Mouse (Mus musculus): ENCODE results near the gene Soga1. TPM values are rescaled to one million over a fixed set of nuclear protein-coding genes. Genes with fewer than 3 reads are reported as not detected.

Gene Soga1
- polyA plus RNA-seq, 2 experiments from 2014 or later: 0.05 TPM; not detected in 1

DNA sequence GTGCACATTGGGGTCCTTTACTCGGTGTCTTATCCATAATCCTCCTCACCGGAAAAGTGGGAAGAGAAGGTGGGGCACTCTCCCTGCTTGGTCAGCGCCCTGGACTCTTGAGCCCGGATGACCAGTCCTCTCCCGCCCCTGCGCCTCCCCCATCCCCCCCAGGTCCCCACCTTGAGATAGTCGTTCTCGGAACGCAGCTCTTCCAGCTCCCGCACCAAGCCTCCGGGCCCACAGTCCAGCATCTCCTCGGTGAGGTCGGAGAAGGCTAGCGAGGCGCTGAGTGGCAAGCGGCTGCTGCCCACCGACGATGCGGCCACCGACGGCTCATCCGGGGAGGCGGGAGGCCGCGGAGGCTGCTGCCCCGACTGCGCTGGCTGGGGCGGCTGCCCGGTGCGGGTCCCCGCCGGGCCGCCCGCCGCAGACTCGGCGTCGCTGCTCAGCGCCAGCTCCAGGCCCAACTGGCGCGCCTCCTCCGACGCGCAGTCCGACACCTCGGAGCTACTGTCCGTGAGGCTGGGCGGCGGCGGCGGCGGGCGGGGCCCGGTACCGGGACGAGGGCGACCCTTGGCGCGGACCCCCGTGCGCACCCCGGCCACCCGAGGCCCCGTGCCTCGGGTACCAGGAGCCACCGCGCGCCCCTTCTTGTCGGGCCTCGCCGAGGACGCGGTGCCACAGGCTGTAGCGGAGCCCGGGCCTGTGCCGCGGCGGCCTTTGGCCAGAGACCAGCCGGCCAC lies 828 bp downstream of the Soga1 start:
- no peak for ATAC-seq

DNA sequence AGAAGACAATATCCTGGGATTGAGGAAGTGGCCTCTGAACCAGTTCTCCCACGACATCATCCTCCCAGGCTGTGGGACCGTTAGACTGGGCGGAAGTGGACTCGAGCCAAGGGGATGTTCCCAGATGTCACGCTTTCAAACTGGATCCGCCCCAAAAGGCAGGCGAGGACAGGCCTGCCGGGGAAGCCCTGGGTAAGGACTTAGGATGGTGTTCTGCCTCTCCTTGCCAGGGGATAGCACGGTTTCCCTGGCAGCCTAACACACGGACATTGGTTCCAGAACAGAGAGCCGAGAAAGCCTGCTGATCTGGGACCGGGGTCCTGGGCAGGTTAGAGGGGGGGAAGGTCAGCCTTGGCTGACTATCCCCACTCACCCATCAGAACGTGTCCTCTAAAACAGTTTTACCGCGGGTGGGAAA lies 1.4 kb downstream of the Soga1 start:
- no peak for ATAC-seq

DNA sequence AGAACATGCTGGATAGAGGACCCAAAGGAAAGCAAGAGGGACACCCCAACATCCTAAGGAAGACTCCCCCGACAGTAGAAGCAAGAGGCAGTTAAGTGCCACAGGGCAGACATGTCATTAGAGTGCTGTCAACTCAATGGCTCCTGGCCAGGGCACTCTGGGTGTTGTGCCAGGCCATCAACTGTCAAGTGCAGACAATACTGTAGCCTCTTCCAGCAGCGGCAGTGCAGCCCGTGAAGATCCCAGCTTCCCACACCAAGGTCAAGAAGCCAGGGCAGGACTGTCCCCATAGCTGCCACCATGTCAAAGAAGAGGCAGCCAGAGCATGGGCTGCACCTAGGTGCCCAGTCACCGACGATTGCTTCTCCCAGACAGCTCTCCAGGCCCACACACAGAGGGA lies 1.9 kb downstream of the Soga1 start:
- ATAC-seq: no peak

DNA sequence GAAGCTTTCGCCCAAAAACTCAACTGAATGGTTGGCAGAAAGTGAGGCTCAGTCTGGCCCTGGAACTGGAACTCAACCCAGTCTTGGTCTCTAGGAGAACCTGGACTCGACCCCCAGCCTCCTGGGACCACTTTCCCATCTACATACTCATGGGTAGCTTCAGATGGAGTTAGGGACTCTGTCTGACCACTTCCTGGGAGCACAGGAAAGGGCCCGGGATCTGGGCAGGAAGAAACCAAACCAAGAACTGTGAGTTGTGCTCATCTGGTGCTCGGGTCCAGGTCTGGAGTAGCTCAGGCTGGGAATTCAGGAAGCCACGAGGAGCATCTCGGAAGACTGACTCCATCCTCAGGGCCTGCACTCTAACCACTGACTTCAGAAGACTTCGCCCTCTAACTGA lies 2.5 kb downstream of the Soga1 start:
- no peak for ATAC-seq

DNA sequence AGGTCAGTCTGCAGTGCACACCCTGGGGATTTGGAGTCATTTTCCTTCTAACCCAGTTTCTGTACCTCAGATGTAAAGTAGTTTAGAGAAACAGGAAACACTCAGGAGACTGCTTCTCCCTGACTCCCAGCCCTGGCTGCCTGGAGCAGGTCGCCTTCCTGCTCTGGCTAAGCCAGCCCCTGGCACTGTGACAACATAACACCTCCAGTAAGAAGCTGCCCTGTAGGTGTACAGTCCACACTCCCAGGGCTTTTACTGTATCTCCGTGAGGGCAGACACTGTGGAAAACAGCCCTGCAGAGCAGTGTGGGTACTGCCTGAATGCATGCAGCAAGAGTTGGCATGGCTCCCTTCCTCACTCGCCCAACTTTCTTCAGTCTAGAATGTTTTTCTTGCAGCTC lies 3.4 kb downstream of the Soga1 start:
- no peak for ATAC-seq

DNA sequence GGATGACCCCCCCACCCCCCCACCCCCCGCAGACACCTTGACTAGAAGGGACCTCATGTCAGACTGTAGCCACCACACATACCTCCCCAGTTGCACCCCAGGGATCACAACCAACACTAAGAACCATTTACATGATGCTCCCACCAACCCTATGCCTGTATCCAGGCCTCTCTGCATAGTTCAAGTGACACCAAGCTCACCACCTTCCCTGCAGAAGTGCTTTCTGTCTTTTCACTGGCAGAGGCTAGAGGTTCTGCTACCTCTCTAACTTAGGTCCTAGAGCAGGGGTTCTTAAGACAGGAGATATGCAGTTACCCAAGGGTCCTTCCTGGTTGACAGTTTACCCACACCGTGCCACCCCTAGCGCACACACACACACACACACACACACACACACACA lies 3.8 kb downstream of the Soga1 start:
- no peak for ATAC-seq

DNA sequence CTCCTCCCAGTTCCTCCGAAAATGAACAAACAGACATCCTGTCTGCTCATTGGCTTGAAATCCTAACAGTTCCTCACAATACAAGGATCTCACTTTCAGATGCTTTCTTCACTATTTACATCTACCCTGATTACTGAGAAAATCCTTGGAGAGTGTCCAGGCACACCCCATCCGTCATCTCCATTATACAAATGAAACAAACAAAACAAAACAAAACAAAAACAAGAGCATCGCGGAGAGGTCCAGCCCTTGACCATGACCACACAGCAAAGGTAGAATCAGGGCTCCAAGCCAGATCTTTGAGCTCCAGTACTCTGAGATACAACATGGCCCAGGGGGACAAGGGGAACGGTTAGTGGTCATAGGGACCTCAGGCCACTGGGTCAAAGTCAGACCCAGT lies 4.3 kb downstream of the Soga1 start:
- no peak for ATAC-seq

DNA sequence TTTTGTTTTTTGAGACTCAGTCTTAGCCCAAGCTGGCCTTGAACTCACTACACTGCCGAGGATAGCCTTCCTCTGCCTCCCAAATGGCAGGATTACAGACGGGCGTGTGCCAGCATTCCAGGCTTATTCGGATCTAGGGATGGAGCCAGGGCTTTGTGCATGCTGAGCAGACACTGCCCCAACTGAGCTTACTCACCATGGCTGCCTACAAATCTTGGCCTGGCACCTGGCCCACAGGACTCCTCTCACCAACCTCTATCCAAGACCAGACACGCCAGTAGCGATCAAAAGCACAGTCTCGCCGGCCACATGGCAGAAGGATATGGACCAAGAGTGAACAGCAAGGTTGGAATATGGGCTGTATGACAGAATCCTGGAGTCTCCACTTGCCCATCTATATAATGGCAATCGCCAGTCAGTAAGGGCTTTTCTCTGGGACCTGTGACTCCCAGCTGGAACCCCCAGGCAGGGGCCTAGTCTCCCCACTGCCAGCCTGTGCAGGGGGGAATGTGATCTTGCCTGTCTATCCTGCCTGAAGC lies 4.8 kb downstream of the Soga1 start:
- no peak for ATAC-seq

DNA sequence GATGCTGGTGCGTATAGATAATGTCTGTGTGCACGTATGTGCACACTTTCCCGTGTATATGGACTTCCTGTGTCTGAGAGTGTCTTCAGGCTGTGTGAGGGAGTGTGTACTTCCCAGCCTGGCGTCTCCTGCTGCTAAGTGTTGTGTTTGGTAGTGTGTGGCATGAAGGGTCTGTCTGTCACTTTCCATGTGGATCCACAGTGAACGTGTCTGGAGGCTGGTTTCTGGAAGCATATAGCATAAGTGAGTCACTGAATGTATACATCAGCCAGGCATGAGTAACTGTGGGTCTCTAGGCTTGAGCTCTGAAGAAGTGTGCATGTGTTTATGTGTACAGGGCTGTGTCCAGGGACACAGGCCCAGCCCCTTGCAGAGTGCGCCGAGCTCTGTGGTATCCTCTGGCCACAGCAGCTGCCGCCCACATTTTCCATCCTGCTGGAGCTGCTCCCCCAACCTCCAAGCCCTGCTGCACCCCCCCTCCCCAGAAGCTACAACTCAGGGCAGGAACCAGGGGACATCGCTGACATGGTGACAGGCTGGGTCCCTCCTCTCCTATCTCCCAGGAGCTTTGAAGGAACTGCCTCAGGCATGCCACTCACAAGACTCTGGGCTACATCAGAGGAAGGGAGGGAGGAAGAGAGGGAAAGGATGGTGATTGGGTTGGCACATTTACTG lies 5.5 kb downstream of the Soga1 start:
- no peak for ATAC-seq

DNA sequence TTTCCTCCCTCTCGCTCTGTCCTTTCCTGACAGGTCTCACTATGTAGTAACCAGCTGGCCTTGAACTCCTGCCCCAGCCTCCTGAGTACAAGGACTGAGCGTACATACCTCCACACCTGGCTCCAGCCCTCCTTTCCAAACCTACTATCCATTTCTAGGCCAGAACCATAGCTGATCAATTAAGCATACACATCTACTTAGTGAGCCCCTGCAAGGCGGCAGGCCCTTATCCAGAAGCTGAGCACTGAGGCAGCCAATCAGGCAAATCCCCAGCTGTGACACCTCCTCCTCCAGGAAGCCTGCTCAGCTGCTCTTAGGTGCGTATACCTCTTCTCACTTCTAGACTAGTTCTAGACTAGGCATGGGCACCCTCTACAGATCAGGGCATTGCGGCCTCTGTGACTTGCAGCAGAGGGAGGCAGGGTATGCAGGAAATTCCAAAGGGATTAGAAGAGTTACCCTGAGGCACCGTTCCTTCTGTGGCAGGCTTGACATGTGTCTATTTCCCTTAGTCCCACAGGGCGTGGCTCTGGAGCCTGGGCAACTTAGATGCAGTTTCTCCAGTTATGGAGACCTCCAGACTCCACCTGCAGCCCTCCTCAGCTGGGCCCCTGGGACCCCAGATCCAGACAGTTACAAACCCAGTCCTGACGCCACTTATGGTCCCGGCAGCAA lies 6.6 kb downstream of the Soga1 start:
- ATAC-seq: no peak

DNA sequence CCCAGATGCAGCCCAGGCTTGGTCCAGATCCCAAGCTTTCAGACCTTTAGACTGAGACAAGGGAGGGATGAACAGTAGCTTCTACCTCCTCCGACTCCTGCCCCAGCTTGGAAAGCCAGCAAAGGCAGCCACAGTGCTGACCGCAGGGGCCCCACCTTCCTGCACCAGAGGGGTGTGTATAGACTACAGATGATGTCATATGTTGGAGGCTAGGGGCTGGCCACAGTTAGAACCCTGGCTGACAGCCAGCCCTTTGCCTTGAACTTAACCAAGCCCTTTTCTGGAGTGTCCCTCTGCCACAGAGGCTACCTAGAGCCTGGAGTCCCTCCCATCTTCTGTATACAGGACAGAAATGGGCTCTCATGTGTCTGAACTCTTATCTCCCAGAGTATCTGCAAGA lies 7.5 kb downstream of the Soga1 start:
- peak; percentile 14 for ATAC-seq

DNA sequence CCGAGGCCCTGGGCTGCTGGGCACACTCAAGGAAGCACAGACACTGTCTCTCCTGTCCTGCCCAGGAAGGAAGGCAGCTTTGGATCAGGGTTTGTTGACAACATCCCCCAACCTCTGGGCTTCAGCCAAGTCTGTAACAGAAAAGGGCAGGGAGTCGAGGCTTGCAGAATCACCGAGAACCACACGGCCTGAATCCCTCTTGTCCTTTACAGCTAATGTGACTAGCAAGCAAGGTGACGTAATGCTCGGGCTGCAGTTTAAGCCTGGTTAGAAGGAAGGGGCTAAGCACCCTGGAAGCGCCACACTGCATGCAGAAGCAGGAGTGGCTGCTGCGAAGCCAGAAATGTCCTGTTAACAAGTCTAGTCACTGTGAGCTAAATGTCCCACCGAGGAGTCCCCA lies 8.7 kb downstream of the Soga1 start:
- no peak for ATAC-seq

DNA sequence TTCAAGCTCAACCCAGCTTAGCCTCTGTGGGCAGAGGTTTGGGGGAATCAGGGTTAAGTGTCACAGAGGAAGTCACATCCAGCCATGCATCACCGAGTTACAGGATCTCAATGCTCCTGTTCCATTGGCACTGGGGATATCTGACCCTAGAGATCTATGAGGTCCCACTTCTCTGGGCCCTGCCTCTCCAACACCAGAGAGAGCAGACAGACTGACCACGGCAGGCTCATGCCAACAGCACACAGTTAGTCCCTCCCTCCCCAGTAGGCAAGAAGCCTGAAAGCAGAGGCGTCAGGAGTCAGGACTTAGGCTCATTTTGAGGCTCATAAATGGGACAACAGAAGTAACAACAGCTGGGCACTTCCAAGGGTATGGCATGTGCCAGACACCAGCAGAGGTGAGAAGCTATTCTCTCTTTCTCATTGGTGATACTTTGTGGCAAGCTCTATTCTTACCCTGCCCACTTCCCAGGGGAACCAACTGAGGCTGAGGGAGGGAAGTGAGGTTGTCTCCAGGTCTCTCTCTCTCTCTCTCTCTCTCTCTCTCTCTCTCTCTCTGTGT lies 9.2 kb downstream of the Soga1 start:
- ATAC-seq: no peak

DNA sequence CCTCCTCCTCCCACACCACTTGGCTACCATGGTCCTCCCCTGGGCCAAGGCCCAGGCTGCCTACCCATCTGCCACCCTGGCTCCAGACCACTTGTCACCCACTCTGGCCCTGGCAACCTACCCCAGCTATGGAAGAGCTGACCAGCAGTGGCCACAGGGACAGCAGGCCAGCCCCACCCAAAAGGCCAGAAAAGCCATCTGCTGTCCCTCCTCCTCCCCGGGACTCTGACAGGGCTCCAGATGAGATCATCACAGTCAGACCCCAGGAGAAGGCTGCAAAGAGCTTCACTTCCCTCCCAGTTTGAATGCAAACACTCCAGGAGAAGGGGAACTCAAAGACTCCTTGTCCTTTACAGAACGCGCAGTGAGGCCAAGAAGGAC lies 9.7 kb downstream of the Soga1 start:
- ATAC-seq: no peak

DNA sequence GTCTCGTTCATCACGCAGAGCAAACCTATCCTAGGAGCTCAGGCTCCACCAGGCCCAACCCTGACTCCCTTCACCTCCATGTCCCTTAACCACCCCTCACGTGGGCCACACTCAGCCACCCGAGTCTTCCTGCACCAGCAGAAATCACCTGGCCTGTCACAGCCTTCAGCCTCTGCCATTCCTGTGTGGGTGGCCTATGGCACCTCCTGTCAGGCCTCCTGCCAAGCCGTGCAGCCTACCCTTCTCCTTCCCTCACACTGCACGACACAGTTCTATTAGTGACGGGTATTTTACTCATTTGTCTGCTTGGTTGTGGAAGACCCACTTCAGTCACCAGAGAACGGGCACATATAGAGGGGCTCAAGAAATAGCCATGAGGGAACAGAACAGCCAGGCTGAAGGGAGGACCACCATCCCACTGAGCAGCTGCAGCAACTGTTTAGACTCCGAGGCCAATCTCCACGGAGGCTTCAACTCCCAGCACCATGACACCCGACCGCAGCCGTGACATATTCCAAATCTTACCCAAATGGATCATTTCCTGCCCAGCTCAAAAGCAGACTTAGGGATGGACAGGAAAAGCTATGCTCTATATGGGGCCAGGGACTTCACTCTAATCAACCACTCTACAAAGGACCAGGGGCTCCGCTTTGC lies 10.2 kb downstream of the Soga1 start:
- ATAC-seq: no peak

DNA sequence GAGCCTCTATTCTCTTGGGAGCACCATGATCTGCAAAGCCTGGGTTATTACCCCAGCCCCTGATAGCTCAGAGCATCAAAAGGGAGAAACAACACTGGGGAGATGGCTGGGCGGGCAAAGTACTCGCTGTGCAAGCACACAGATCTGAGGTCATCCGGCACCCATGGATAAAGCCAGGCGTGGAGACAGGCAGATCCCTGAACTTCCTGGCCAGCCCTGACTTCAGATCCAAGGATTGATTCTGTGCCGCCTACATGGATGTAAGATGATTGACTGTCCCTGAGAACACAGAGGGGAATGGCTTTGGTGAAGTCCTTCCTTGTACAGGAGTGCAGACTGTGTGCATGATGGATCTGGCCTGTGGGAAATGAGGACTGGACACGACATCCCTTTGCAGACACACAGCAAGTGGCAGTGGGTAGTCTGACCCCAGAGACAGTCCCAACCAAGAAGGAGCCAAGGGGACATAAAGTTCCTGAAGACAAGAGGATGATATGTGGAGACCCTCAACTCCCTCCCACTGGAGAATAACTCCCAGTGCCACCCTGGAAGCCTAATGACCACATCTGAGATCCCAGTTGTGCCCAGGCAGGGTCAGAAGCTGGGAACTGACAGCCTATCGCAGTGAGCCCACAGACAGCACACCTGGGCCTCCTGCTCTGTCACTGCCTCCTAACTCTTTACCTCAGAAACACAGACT lies 12.2 kb downstream of the Soga1 start:
- no peak for ATAC-seq

DNA sequence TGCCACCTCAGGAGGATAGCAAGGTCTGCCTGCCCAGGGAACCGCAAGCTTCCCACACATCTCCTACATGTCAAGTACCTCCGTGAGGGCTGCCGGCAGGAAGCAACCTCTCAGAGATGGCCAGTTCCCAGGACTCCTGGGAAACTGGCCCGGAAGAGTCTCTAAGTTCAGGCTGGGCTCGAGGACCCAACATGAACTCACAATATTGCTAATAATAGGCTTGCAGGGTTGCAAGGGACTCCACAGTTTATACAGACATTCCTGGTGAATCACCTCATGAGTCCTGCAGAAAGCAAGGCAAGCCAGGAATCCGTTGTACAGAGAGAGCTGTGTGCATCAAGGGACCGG lies 13.2 kb downstream of the Soga1 start:
- ATAC-seq: no peak

DNA sequence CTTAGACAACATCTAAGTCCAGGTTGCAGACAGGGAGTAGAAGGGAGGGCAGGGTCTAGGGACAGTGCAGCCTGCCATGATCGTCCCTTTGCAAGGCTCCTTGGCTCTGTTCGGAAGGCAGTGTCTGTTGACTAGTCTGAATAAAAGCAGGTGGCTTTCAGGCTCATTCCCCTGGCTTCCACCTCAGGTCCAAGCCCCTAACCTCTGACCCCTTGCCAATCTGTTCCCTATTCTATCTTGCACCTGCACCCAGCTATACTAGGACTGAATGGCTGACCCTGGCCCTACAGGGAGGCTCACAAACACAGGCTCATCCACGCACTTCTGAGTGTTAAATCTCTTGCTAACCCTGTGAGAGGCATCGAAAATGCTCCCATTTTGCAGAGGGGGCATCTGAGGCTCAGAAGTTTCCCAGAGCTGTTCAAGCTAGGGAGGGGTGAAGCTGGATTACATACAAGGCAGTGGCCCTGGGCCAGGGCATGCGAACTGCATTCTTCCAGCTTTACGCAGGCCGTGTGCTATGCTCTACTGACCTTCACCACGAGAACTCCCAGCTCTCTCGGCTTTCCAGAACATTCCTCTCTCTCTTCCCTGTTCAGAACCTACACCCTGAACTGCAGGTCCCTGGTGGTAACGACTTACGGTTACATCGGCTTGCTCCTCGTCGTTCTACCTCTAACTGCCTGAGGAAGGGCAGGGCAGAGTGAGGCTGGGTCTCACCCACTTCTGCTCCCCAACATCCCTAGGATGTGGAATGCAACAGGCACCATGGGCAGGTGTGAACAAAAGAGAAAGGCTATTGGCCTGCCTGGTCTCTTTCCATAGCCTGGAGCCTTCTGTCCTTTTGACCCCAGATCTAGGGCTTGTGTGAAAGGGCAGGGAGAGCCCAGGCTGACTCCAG lies 13.8 kb downstream of the Soga1 start:
- ATAC-seq: no peak

DNA sequence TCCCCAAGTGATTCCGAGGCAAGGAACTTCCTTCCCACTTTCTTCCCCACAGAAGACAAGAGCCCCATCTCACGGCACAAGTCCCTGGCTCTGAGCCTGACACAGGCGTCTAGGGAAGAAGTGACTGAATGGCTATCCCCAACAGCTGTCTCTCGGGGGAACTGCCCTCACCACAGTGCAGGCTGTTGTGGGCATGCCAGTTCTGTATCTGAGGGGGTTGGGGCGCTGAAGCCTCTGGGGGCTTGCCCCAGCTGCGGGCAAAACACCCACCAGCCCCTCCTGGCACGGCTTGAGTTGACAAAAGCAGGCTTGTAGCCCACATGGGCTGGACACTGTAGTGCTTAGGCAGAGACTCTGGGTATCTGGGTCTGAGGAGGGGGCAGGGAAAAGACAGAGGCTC lies 14.9 kb downstream of the Soga1 start:
- no peak for ATAC-seq

DNA sequence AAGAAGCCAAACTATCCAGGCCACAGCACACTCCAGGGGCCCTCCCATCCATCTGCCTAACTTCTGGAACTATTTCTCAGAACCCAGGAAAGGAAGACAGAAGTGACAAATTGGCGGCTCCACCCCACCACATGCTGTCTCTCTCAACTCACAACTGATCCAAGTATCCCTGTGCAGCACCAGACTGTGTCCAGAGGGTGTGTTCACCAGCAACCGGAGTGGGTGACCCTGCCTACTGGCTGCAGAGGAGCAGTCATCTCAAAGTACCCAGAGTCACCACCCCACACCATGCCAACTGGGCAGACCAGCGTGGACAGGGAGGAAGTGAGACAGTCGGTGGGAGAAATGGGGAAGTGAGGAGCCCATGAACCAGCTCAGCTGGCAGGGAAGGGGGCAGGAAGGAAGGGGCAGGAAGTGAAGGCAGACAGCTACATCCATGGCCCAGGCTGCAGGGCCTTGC lies 15.8 kb downstream of the Soga1 start:
- ATAC-seq: no peak
